Mouse (Mus musculus) hindbrain, embryonic 14.5 days (tissue): ENCODE data around the gene Smarcc2. TPM values are rescaled to one million over a fixed set of nuclear protein-coding genes. Genes with fewer than 3 reads are reported as not detected.
A peak's percentile ranks its signal among the peaks of the same experiment; 100 is the strongest.

Source experiments
- ATAC-seq: fragments of 200-750 bp; cut with Nextera tagmentation; 2 replicates; pipeline ENCODE4 v1.8.0; 2017; ENCODE audit warnings: moderate number of reproducible peaks, mild to moderate bottlenecking, moderate TSS enrichment, moderate library complexity; ENCODE audit not compliant: low FRiP score
- DNase-seq: peaks from one replicate; pipeline ENCODE4 v3.0.0-alpha.2; 2015; ENCODE audit warnings: low spot score
- H3K27ac ChIP-seq: fragments of 300-500 bp; sonication (generic); 2 replicates; pipeline ENCODE4 v1.5.1; 2014; ENCODE audit warnings: mild to moderate bottlenecking, moderate library complexity
- H3K27me3 ChIP-seq: fragments of 300-500 bp; sonication (generic); 2 replicates; pipeline ENCODE4 v1.6.1; 2014; ENCODE audit warnings: mild to moderate bottlenecking, low read length, mixed read lengths; ENCODE audit not compliant: control insufficient read depth, insufficient read depth
- H3K36me3 ChIP-seq: fragments of 300-500 bp; sonication (generic); replicated peaks from 2 replicates; pipeline ENCODE4 v1.6.1; 2014; ENCODE audit not compliant: control insufficient read depth, insufficient read depth
- H3K4me1 ChIP-seq: fragments of 300-500 bp; sonication (generic); replicated peaks from 2 replicates; pipeline ENCODE4 v1.6.1; 2014; ENCODE audit warnings: antibody characterized with exemption, low read length, mixed read lengths; ENCODE audit not compliant: control insufficient read depth, insufficient read depth
- H3K4me2 ChIP-seq: fragments of 300-500 bp; sonication (generic); replicated peaks from 2 replicates; pipeline ENCODE4 v1.6.1; 2014; ENCODE audit warnings: mild to moderate bottlenecking, moderate library complexity
- H3K4me3 ChIP-seq: fragments of 300-500 bp; sonication (generic); replicated peaks from 2 replicates; pipeline ENCODE4 v1.5.1; 2014; ENCODE audit warnings: mild to moderate bottlenecking, low read length
- H3K9ac ChIP-seq: fragments of 300-500 bp; sonication (generic); 2 replicates; pipeline ENCODE4 v1.6.1; 2014
- H3K9me3 ChIP-seq: fragments of 300-500 bp; sonication (generic); 2 replicates; pipeline ENCODE4 v1.6.1; 2016; ENCODE audit warnings: low read length; ENCODE audit not compliant: control insufficient read depth
- WGBS: fragments of 180-500 bp; shearing (Covaris S2); extraction: QIAGEN DNeasy Blood & Tissue Kit; methylation state at CpG from one replicate; pipeline ENCODE4 v1.1.7; 2014; 5-methylcytosine and 5-hydroxymethylcytosine counted together
- polyA plus RNA-seq: library from polyadenylated mRNA; unstranded; fragments of >200 nt; fragmentation: Nextera tagmentation; extraction: Ambion mirVana; gene quantifications from 2 replicates; pipeline ENCODE4 v1.2.1, GENCODE M21; 2014

The Smarcc2 gene
- polyA plus RNA-seq, 1 experiment from 2014 or later: 184 TPM

DNA sequence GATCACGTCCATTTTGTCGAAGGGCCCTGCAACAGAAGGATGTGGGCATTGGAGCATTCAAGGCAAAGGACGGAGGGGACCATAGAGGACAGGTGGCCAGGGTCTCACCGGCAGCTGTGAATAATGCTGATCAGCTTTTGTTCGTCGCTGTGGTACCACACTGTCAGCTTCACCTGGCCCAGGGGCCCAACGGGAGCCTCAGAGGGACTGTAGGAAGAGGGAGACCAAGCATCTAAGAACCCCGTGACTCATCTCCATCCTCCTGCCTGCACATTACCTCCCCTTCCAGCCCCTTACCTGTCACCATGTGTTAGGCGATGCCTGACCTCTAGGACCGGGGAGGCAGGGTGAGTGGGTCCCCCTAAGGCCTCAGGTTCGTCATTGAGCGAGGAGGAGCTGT is 52.7 kb downstream of the Smarcc2 start:
- Histone ChIP-seq H3K4me2 (no peak overlapping the region), H3K36me3 (peaks cover 40% of the 10 kb centered on the region; the same call in 1 of the 2 replicates), H3K9me3 (no peaks in the 10 kb centered on the region), H3K27me3 (peaks cover 4% of the 10 kb centered on the region; the same call in 1 of the 2 replicates), H3K27ac (no peak overlapping the region), H3K9ac (no peak overlapping the region), H3K4me3 (no peak overlapping the region), H3K4me1 (no peaks in the 10 kb centered on the region)
- DNase-seq: no peak
- ATAC-seq: no peak
- WGBS: 82% methylated on average over 12 of the region's 12 CpGs

GRCm38 (mm10) chr10:128515044-128515443 is 56.0 kb downstream of the Smarcc2 start:
- no peak overlapping the region for H3K4me2 ChIP-seq
- no peak overlapping the region for H3K9ac ChIP-seq
- DNase-seq (no peak), ATAC-seq (no peak)
- H3K27me3 ChIP-seq: peaks cover 16% of the 10 kb centered on the region
- H3K9me3 ChIP-seq: no peaks in the 10 kb centered on the region
- no peak overlapping the region for H3K27ac ChIP-seq
- no peak overlapping the region for H3K4me3 ChIP-seq
- H3K36me3 ChIP-seq: peaks cover 41% of the 10 kb centered on the region; the same call in 1 of the 2 replicates
- WGBS: 81% methylated on average over 4 of the region's 4 CpGs
- H3K4me1 ChIP-seq: no peaks in the 10 kb centered on the region

DNA sequence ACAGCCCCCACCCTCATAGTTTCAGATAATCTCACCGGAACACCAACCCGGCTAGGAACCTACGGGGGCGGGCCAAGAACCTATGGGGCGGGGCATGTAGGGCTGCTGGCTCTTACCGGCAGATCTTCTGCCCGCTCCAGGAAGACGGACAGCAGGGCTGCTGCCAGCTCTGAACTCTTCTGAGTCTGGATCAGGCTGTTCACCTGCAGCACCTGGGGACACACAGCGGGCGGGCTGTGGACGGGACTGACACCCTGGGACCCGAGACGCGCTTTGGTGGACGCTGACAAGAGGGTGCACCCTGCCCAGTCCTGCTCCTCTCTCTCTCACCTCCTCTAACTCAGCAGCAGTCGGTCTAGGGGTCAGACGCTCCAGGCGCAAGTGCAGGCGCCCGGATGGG is 57.0 kb downstream of the Smarcc2 start:
- Histone ChIP-seq H3K4me2 (no peak overlapping the region), H3K9me3 (no peaks in the 10 kb centered on the region), H3K9ac (no peak overlapping the region), H3K4me3 (no peak overlapping the region), H3K27ac (no peak overlapping the region), H3K36me3 (peaks cover 37% of the 10 kb centered on the region; the same call in 1 of the 2 replicates), H3K4me1 (no peaks in the 10 kb centered on the region), H3K27me3 (peaks cover 16% of the 10 kb centered on the region)
- no peak for ATAC-seq
- WGBS: 17% methylated on average over 19 of the region's 20 CpGs
- DNase-seq: no peak

- ATAC-seq (no peak), DNase-seq (no peak)
- peaks cover 36% of the 10 kb centered on the region; the same call in 1 of the 2 replicates for H3K36me3 ChIP-seq
- H3K4me3 ChIP-seq: no peak overlapping the region
- H3K4me2 ChIP-seq: no peak overlapping the region
- no peaks in the 10 kb centered on the region for H3K9me3 ChIP-seq
- no peak overlapping the region for H3K9ac ChIP-seq
- WGBS: 21% methylated on average over 6 of the region's 6 CpGs
- peaks cover 16% of the 10 kb centered on the region for H3K27me3 ChIP-seq
- H3K27ac ChIP-seq: no peak overlapping the region
- no peaks in the 10 kb centered on the region for H3K4me1 ChIP-seq
Measured at GRCm38 (mm10) chr10:128516677-128517076, 57.6 kb downstream of the Smarcc2 start.

GRCm38 (mm10) chr10:128518833-128519232 is 59.8 kb downstream of the Smarcc2 start:
- 66% methylated on average over 7 of the region's 7 CpGs for WGBS
- Histone ChIP-seq H3K4me2 (no peak overlapping the region), H3K9ac (no peak overlapping the region), H3K4me3 (no peak overlapping the region), H3K4me1 (no peaks in the 10 kb centered on the region), H3K9me3 (no peaks in the 10 kb centered on the region), H3K36me3 (0 out of 2 replicates have a peak, but pooled peaks cover 17% of the 10 kb centered on the region), H3K27me3 (peaks cover 17% of the 10 kb centered on the region), H3K27ac (no peak overlapping the region)
- DNase-seq (no peak), ATAC-seq (no peak)

- DNase-seq (no peak), ATAC-seq (no peak)
- 0 out of 2 replicates have a peak, but pooled peaks cover 2% of the 10 kb centered on the region for H3K4me1 ChIP-seq
- H3K4me2 ChIP-seq: no peak overlapping the region
- no peak overlapping the region for H3K4me3 ChIP-seq
- H3K27ac ChIP-seq: no peak overlapping the region
- H3K27me3 ChIP-seq: peaks cover 24% of the 10 kb centered on the region
- WGBS: 87% methylated on average over 16 of the region's 16 CpGs
- no peaks in the 10 kb centered on the region for H3K9me3 ChIP-seq
- no peak overlapping the region for H3K9ac ChIP-seq
- H3K36me3 ChIP-seq: 0 out of 2 replicates have a peak, but pooled peaks cover 12% of the 10 kb centered on the region
Measured at GRCm38 (mm10) chr10:128520591-128520990, 61.5 kb downstream of the Smarcc2 start.

GRCm38 (mm10) chr10:128522351-128522750 is 63.3 kb downstream of the Smarcc2 start:
- Histone ChIP-seq H3K4me2 (no peak overlapping the region), H3K9ac (no peak overlapping the region), H3K4me3 (no peak overlapping the region), H3K27me3 (peaks cover 18% of the 10 kb centered on the region), H3K27ac (no peak overlapping the region), H3K4me1 (0 out of 2 replicates have a peak, but pooled peaks cover 4% of the 10 kb centered on the region), H3K36me3 (0 out of 2 replicates have a peak, but pooled peaks cover 10% of the 10 kb centered on the region), H3K9me3 (no peaks in the 10 kb centered on the region)
- DNase-seq (no peak), ATAC-seq (no peak)
- WGBS: 81% methylated on average over 6 of the region's 6 CpGs

GRCm38 (mm10) chr10:128524111-128524731 is 65.2 kb downstream of the Smarcc2 start:
- ATAC-seq (no peak), DNase-seq (no peak)
- peak overlapping the region; percentile 52 for H3K4me3 ChIP-seq
- 9% methylated on average over 11 of the region's 11 CpGs for WGBS
- 0 out of 2 replicates have a peak, but pooled peaks cover 4% of the 10 kb centered on the region for H3K4me1 ChIP-seq
- peak overlapping the region; percentile 52; the same call in 1 of the 2 replicates for H3K27ac ChIP-seq
- no peaks in the 10 kb centered on the region for H3K9me3 ChIP-seq
- H3K27me3 ChIP-seq: peaks cover 13% of the 10 kb centered on the region; the same call in 1 of the 2 replicates
- 0 out of 2 replicates have a peak, but pooled peaks cover 6% of the 10 kb centered on the region for H3K36me3 ChIP-seq
- H3K9ac ChIP-seq: peak overlapping the region; percentile 65
- peak overlapping the region; percentile 99 for H3K4me2 ChIP-seq

DNA sequence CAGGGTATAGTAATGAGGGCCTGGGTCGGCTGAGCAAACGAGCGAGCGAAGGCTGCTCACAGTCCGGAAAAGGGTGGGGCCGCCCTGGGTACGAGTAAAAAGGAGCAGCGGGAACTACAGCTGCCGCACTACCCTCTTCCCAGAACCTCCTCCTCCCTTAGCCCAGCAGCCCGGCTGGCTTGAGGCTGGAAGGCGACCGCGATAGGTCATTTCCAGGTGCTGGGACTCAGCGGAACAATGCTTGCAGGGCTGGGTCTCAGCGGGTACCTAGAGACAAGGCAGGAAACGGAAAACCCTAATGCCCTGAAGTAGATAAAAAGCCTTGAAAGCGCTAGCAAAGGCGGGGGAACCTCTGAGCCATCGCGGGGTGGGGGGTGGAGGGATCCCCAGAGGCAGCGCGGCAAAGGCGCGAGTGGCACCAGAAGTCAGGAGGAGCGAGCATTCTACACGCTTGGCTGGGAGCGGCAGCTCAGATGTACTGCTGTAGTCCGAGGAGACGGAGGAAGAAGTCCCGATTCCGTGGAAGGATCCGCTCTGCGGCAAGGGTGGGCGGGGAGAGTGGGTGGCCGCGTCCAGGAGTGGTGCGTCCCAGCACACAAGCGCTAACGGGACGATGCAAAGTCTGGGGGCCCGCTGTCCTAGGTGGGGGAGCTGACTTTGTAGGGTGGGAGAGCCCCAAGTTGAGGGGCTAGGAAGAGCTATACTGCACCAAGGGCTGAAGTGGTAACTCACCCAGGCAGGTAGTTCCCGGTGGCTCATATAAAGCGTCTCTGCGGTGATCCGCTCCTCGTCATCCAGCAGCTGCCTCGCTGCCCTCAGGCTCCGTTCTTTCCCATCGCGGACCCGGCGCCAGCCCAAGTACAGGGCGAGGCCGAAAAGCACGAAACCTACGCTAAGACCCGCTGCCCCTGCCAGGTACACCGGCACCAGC is 65.9 kb downstream of the Smarcc2 start:
- DNase-seq (peak; percentile 48), ATAC-seq (peak; percentile 51)
- 0 out of 2 replicates have a peak, but pooled peaks cover 4% of the 10 kb centered on the region for H3K4me1 ChIP-seq
- 0 out of 2 replicates have a peak, but pooled peaks cover under 1% of the 10 kb centered on the region for H3K36me3 ChIP-seq
- peak overlapping the region; percentile 65 for H3K9ac ChIP-seq
- peak overlapping the region; percentile 99 for H3K4me2 ChIP-seq
- H3K4me3 ChIP-seq: peak overlapping the region; percentile 52
- peaks cover 13% of the 10 kb centered on the region; the same call in 1 of the 2 replicates for H3K27me3 ChIP-seq
- no peaks in the 10 kb centered on the region for H3K9me3 ChIP-seq
- under 1% methylated on average over 58 of the region's 58 CpGs for WGBS
- H3K27ac ChIP-seq: peak overlapping the region; percentile 52
